Mouse (Mus musculus) embryo, embryonic 11.5 days (tissue): ENCODE data around the gene Ptafr.
"Not testable (repeated sequence)": the region's sequence is repeated elsewhere in the genome, so short reads cannot be mapped to it uniquely, and the experiment has no call there.

Experiments
- DNase-seq: peaks from one replicate; pipeline ENCODE4 v3.0.0-alpha.2; 2012; ENCODE audit warnings: low read depth, low spot score

Ptafr gene

GRCm38 (mm10) chr4:132555550-132555949 is 8.3 kb upstream of the Ptafr start:
- DNase-seq: not testable (repeated sequence)

DNA sequence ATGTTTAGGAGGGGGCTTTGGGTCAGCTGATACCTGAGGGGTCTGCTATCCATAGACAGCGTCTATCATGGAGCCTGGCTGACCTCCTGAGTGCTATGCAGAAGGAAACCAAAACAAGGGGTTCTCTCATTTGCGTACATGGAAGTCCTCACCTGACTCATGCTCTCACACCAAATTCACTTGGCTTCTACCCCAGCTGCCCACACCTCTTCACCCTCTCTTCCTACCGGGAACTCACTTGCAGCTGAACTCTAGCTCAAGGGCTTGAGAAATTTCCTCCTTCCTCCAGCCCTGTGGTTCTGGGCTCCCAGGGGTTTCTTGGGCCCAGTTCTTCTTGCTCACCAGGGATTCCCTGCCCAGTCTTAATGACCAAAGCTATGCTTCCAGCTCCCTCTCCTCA is 606 bp upstream of the Ptafr start:
- DNase-seq: no peak

- DNase-seq: no peak
Measured at GRCm38 (mm10) chr4:132565089-132565747, 1.4 kb downstream of the Ptafr start.

DNA sequence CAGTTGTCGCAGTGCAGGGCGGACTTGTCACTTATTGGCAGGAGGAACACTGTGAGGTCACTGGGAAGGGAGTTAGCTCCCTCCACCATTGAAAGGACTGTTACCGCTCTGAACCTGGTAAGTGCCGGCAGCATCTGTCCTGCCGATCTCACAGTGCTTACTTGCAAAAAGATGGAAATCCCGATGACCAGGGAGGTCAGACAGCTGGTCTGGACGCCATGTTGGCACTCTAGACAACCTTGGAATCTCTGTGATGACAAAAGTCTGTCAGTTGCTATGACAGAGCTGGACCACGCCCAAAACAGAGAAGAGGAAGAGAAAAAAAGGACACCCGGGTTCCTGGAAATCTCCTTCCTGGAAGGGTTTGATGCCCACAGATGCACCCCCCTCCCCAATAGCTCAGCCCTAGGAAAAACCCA is 3.5 kb downstream of the Ptafr start:
- no peak for DNase-seq

DNA sequence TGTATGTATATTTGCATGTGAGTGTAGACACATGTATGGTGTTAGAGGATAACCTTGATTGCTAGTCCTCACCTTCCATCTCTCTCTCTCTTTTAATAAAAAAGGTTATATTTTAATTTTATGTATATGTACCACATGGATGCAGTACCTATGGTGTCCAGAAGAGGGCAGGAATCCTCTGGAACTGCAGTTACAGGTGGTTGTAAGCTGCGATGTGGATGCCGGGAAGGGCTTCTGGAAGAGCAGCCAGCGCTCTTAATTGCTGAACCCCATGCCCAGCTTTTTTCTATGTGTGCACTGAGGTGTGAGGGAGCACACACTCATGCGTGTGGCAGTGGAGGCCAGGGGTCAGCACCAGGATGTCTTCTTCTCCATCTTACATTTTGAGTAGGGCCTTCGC is 5.2 kb downstream of the Ptafr start:
- no peak for DNase-seq

- no peak for DNase-seq
Measured at GRCm38 (mm10) chr4:132571190-132571589, 7.3 kb downstream of the Ptafr start.

DNA sequence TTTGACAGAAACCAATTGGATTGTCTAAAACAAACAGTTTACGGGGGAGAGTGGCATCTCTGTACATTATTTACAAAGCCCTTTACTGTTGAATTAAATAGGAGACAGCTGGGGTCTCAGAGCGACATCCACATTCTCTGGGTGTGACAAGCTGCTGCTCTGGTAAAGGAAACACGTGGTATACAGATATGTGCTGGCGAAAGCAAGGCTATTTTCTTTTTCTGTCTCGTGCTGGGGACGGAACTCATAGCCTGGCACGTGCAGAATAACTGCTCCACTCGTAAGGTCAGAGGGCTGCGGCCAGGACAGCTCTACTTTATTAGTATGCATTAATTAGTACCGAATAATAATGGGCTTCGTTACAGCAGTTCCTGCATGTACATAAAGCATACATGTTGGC is 9.5 kb downstream of the Ptafr start:
- DNase-seq: no peak

GRCm38 (mm10) chr4:132574809-132575347 is 11.0 kb downstream of the Ptafr start:
- DNase-seq: no peak

DNA sequence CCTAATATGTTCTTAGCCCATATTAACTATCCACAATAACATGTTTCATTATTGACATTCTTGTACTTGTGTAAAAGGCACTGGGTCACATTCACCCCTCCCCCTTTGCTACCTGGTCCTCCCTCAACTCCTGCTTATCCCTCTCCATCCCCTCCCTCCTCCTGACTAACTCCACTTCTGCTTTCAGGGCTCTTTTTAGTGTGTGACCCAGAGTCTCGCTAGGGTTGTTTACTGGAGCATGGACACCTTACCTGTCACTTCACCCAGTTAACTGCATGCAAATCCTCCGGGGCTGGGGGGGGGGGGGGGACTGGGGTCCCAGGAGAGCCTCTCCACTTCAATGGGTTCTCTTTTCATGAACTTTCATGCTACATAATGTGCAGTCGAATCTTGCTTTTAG is 19.9 kb downstream of the Ptafr start:
- DNase-seq: no peak

GRCm38 (mm10) chr4:132584975-132585374 is 21.1 kb downstream of the Ptafr start:
- no peak for DNase-seq

DNA sequence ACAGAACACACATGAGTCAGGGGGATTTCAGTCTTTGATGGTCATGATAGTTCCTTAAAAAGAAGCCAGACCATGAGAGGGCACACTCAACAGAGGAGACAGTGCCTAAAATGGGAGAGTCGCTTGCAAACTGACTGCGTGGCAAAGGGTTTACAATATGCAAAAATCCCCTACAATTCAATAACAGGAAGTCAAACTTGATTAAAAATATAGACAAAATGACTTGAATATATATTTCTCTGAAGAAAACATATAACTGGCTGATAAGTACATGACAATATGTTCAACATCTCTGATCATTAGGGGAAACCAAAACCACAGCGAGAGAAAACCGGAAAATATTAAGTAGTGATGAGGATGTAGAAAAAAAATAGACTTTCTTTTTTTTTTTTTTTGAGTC is 22.4 kb downstream of the Ptafr start:
- DNase-seq: no peak

DNA sequence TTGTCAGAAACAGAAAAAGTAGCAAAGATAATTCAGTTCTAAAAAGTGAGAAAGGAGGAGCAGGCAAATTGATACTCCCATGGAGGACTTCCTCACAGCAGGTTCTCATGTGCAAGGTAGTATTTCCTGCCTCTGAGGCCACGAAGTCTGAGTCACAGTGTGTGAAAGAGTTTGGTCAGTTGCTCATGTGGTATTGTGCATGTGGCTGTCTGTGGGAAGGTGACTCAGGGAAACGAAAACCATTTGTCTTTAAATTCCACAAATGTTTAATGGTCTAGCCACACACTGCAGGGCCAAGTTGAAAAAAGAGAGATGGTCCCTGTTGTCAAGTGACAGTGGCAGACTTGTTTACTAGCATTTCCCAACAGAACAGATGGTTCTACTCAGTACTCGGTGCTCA is 24.6 kb downstream of the Ptafr start:
- DNase-seq: no peak

DNA sequence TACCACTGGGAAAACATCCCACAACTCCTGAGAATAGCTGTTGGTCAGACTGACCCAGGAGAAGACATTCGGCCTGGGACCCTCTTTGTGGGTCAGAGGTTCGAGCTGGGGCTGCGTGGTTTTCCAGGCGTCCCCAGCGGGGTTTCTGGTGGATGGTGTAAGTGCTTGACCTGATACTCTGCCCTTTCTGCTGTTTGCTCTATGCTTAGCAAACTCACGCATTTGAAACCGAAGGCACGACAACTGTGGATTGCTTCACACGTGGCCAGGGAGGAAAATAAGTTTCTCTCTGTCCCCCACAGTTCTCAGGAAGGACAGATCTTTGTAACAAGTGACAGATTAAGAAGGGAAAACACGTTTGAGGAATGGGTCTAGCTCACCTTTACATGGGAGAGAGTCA is 26.8 kb downstream of the Ptafr start:
- DNase-seq: no peak

GRCm38 (mm10) chr4:132592958-132593357 is 29.1 kb downstream of the Ptafr start:
- no peak for DNase-seq

- DNase-seq: no peak
Measured at GRCm38 (mm10) chr4:132594191-132594590, 30.3 kb downstream of the Ptafr start.

DNA sequence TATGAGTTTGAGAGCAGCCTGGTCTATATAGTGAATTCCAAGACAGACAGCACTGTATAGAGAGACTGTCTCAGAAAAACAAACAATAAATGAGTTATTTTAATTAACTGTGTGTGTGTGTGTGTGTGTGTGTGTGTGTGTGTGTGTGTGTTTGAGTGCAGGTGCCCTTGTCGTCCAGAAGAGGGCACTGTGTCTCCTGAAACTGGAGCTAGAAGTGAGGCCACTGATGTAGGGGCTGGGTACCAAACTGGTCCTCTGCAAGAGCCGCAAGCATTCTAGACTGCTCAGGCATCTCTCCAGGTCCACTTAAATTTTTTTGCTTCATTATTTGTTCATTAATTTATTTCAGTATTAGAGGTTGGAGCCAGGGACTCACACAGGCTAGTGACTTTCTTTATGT is 35.0 kb downstream of the Ptafr start:
- DNase-seq: no peak

GRCm38 (mm10) chr4:132599764-132600163 is 35.9 kb downstream of the Ptafr start:
- DNase-seq: no peak

DNA sequence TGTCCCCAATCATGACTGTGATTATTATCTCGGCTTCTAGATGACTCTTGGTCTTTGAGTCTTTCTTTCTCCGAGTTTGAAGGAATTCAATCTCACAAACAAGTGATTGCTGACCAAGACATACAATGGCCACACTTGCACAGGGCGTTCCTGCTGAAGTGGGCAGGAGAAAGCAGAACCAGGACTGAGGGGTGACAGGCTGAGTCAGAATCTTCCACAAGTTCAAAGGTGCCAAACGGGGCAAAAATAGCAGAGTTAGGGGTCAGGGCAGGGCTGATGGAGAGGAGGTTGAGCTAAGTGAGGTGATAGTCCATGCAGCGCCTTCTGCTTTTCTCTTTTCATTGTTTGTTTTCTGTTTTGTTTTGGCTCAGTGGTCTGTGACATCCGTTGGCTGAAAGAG is 36.6 kb downstream of the Ptafr start:
- no peak for DNase-seq

GRCm38 (mm10) chr4:132601242-132601641 is 37.4 kb downstream of the Ptafr start:
- not testable (repeated sequence) for DNase-seq

DNA sequence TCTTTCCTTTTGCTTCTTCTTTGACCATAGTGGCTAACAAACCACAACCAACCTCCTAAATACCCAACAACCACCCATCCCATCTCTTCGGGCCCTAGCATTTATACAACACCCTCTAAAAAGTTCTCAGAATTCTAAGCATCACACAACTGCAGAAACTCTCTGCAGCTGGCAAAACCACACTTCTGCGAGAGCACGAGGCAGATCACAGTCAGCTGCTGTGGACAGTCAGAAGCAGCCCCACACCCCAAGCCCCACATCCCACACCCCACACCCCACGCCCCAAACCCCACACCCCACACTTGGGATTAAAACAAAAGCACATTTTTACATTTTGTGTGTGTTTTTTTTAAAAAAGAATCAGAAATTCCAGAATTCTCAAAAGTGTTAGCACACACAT is 39.6 kb downstream of the Ptafr start:
- DNase-seq: no peak

- DNase-seq: no peak
Measured at GRCm38 (mm10) chr4:132605816-132606215, 41.9 kb downstream of the Ptafr start.

GRCm38 (mm10) chr4:132608147-132608546 is 44.3 kb downstream of the Ptafr start:
- no peak for DNase-seq

- DNase-seq: no peak
Measured at GRCm38 (mm10) chr4:132610301-132610984, 46.6 kb downstream of the Ptafr start.
